Mouse (Mus musculus) frontal cortex, adult (tissue): ENCODE measurements at regions not wholly inside any gene's neighbourhood (a gene's known extent, or its start where the extent isn't known, plus 50 kb on each side); places are given as distances from the start of the nearest gene placed in this dataset.
"Not testable (repeated sequence)": the region's sequence is repeated elsewhere in the genome, so short reads cannot be mapped to it uniquely, and the experiment has no call there.

Source experiments
- ATAC-seq: cut with Nextera tagmentation; 2 replicates; pipeline ENCODE4 v1.9.2; 2017; ENCODE audit warnings: mild to moderate bottlenecking, moderate library complexity, mixed read lengths; ENCODE audit not compliant: low TSS enrichment

GRCm38 (mm10) chr5:50343681-50344080 lies 284.9 kb upstream of the Adgra3 start:
- no peak for ATAC-seq

DNA sequence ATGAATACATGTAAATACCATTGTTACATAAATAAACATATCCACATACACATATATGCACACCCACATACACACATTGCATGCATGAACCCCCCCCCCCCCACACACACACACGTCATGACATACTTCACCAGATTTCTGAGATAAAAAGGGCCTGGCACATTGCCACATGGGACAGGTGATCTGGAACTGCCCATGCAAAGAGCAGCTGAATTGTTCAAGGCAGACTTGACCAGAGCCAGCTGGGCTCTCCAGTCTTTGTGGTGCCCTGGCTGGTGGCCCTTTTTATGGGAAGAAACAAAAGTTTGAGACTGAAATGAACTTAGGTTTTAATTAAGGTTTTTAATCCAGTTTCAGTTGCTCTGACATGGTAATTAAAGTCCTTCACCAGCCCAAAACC lies 250.7 kb upstream of the Adgra3 start:
- no peak for ATAC-seq

GRCm38 (mm10) chr5:50303859-50304480 lies 245.2 kb upstream of the Adgra3 start:
- ATAC-seq = no peak

DNA sequence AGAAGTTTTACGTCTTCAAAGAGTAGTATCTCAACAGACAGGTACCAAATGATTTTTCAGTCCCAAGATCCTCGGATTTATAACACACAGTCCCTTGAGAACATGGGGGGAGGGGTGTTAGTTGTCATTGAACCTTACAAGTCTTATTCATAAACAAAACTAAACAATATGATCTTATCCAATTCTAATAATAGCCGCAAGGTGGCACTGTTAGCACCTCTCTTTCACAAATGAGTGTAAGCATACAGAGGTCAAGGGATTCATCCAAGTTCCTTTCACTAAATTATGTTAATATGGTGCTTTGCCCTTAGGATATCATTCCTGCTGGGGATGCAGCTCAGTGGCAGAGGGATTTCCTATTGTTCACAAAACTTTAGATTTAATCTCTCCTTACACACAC lies 235.0 kb upstream of the Adgra3 start:
- ATAC-seq = no peak

- no peak for ATAC-seq
Measured at GRCm38 (mm10) chr5:50290879-50291410, 232.1 kb upstream of the Adgra3 start.

- ATAC-seq = no peak
Measured at GRCm38 (mm10) chr5:50260417-50260816, 201.6 kb upstream of the Adgra3 start.

GRCm38 (mm10) chr5:50258017-50258416 lies 199.2 kb upstream of the Adgra3 start:
- ATAC-seq = no peak

- no peak for ATAC-seq
Measured at GRCm38 (mm10) chr5:50234111-50234510, 175.3 kb upstream of the Adgra3 start.

GRCm38 (mm10) chr5:50216956-50217355 lies 158.2 kb upstream of the Adgra3 start:
- no peak for ATAC-seq

- ATAC-seq = peak; percentile 80
Measured at GRCm38 (mm10) chr5:50215960-50216359, 157.2 kb upstream of the Adgra3 start.

GRCm38 (mm10) chr5:50202307-50203010 lies 143.7 kb upstream of the Adgra3 start:
- no peak for ATAC-seq

- ATAC-seq = peak; percentile 89
Measured at GRCm38 (mm10) chr5:50196423-50196822, 137.6 kb upstream of the Adgra3 start.

- no peak for ATAC-seq
Measured at GRCm38 (mm10) chr5:50195993-50196392, 137.2 kb upstream of the Adgra3 start.

DNA sequence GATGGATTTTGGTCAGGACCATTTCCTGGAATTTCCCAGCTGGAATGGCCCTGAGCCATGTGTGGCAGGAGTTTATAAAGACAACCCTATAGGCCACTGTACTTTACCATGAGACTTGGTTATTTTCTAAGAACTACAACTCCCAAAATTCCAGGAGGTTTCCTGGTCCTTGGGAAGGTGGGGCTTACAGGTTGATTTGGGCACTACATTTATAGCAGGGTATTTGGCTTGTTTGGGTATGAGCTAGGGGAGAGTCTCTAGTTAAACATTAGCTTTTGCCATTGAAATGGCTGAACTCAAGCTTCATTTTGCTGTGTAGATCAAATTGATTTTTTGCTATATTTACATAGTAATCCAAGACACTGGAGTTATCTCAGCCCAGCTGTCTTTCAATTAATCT lies 130.6 kb upstream of the Adgra3 start:
- no peak for ATAC-seq

- ATAC-seq = no peak
Measured at GRCm38 (mm10) chr5:50182721-50183120, 123.9 kb upstream of the Adgra3 start.

DNA sequence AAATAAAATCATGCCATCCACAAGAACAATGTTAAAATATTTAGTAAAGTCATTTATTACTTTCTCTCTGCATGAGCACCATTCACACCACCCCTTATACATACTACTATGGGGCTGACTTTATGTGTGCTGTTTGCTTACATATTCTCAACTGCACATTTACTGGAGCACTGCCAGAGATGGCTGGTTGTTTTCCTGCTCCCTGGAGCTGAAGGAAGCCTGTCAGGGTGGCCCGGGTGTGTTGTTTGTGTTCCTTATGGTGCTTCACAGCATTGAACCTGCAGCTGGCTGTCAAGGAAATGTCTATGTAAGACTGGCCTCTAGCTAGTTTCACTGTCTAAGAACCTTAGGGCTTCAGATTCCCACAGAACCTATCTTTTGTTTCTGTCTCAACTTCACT lies 97.8 kb upstream of the Adgra3 start:
- ATAC-seq = no peak

GRCm38 (mm10) chr5:50155170-50155860 lies 96.5 kb upstream of the Adgra3 start:
- ATAC-seq = not testable (repeated sequence)

GRCm38 (mm10) chr5:50146926-50147325 lies 88.1 kb upstream of the Adgra3 start:
- ATAC-seq = no peak

DNA sequence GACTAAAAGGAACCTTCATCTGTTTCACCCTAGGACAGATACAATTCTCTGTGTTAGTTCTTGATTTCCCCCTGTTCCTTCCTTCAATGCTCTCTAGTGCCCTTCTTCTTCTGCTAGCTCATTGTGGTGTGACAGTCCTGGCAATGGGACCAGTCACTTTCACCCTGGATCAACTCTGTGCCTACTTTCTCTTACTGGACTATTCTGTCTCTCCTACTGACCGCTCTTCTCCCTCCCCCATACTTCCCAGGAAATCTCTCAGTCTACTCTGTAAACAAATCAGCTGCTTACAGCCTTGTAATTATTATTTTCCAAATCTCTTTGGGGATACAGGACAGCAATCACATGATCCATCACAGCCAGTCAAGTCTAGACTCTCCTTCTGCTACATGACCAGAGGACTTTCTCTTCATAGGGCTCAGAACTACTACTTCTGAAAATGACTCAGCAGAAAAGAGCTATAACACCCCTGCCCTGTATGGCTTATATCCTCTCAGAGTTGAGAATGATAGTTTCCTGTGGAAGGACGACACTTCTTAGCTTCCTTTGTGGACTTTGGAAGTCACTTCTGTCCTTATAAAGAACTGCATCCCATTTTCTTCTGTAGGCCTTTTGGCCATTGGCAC lies 86.8 kb upstream of the Adgra3 start:
- no peak for ATAC-seq

GRCm38 (mm10) chr5:50130202-50130601 lies 71.4 kb upstream of the Adgra3 start:
- ATAC-seq = no peak

GRCm38 (mm10) chr5:50128972-50129371 lies 70.2 kb upstream of the Adgra3 start:
- no peak for ATAC-seq

- no peak for ATAC-seq
Measured at GRCm38 (mm10) chr5:50126594-50126993, 67.8 kb upstream of the Adgra3 start.
